Mouse (Mus musculus) liver, embryonic 14.5 days (tissue): ENCODE measurements around the gene Mbd4. TPM values are rescaled to one million over a fixed set of nuclear protein-coding genes. Genes with fewer than 3 reads are reported as not detected.

Source experiments
- ATAC-seq: fragments of 200-750 bp; cut with Nextera tagmentation; 2 replicates; pipeline ENCODE4 v1.8.0; 2017; ENCODE audit warnings: moderate number of reproducible peaks, mild to moderate bottlenecking, moderate library complexity; ENCODE audit not compliant: insufficient read depth
- DNase-seq, 3 experiments: peaks; one replicate each; pipeline ENCODE4 v3.0.0-alpha.2; 2012 to 2013; ENCODE audit warnings: low read depth in 3 of 3, low spot score in 3 of 3
- H3K27ac ChIP-seq: fragments of 300-500 bp; sonication (generic); 2 replicates; pipeline ENCODE4 v1.5.1; 2014; ENCODE audit warnings: moderate library complexity, mild to moderate bottlenecking, control low read depth, inconsistent platforms
- H3K27me3 ChIP-seq: fragments of 300-500 bp; sonication (generic); 2 replicates; pipeline ENCODE4 v1.6.1; 2014; ENCODE audit warnings: mild to moderate bottlenecking, low read length, moderate library complexity; ENCODE audit not compliant: control insufficient read depth, insufficient read depth
- H3K36me3 ChIP-seq: fragments of 300-500 bp; sonication (generic); replicated peaks from 2 replicates; pipeline ENCODE4 v1.6.1; 2014; ENCODE audit warnings: low read depth; ENCODE audit not compliant: control insufficient read depth, insufficient read depth
- H3K4me1 ChIP-seq, 2 experiments: fragments of 200-500 bp in 1 of 2; fragments of 300-500 bp in 1 of 2; sonication (generic) in 1 of 2; replicated peaks; 2 replicates each; pipeline ENCODE4 v1.6.1; 2012 to 2014; ENCODE audit warnings: antibody characterized with exemption in 1 of 2, inconsistent platforms in 1 of 2, low read length in 1 of 2; ENCODE audit not compliant: control insufficient read depth in 2 of 2, insufficient read depth in 2 of 2
- H3K4me2 ChIP-seq: fragments of 300-500 bp; sonication (generic); 2 replicates; pipeline ENCODE4 v1.6.1; 2014; ENCODE audit warnings: low read depth, mild to moderate bottlenecking, control low read depth, moderate library complexity
- H3K4me3 ChIP-seq, 2 experiments: fragments of 200-500 bp in 1 of 2; fragments of 300-500 bp in 1 of 2; sonication (generic) in 1 of 2; 2 replicates each; pipeline ENCODE4 v1.5.1; 2012 to 2014; ENCODE audit warnings: low read depth in 2 of 2, low read length in 2 of 2, mild to moderate bottlenecking in 2 of 2, control low read depth in 1 of 2, inconsistent platforms in 1 of 2, moderate library complexity in 1 of 2; ENCODE audit not compliant: insufficient read depth in 1 of 2
- H3K9ac ChIP-seq: fragments of 300-500 bp; sonication (generic); replicated peaks from 2 replicates; pipeline ENCODE4 v1.6.1; 2014; ENCODE audit warnings: mild to moderate bottlenecking, control low read depth, moderate library complexity
- H3K9me3 ChIP-seq: fragments of 300-500 bp; sonication (generic); 2 replicates; pipeline ENCODE4 v1.6.1; 2016; ENCODE audit warnings: low read length, mixed read lengths; ENCODE audit not compliant: control insufficient read depth
- CTCF ChIP-seq: IDR thresholded peaks from 2 replicates; pipeline ENCODE4 v1.5.1; 2016; ENCODE audit warnings: antibody characterized with exemption, low read depth, control low read depth
- EP300 ChIP-seq: IDR thresholded peaks from 2 replicates; pipeline ENCODE4 v1.6.1; 2016; ENCODE audit warnings: antibody characterized with exemption, low read depth
- WGBS: fragments of 180-500 bp; shearing (Covaris S2); extraction: QIAGEN DNeasy Blood & Tissue Kit; methylation state at CpG from one replicate; pipeline ENCODE4 v1.1.7; 2014; ENCODE audit not compliant: insufficient replicate concordance; 5-methylcytosine and 5-hydroxymethylcytosine counted together
- polyA plus RNA-seq, 2 experiments: library from polyadenylated mRNA; depleted of rRNA in 1 of 2; stranded (reverse) in 1 of 2; unstranded in 1 of 2; fragments of >200 nt; fragmentation: Nextera tagmentation in 1 of 2; extraction: Ambion mirVana in 1 of 2; gene quantifications; 2 replicates each; pipeline versions ENCODE4 v1.2.1 to v1.2.3; 2012 to 2014

Gene Mbd4
- polyA plus RNA-seq, 2 experiments, result 5.8 to 6.4 TPM

DNA sequence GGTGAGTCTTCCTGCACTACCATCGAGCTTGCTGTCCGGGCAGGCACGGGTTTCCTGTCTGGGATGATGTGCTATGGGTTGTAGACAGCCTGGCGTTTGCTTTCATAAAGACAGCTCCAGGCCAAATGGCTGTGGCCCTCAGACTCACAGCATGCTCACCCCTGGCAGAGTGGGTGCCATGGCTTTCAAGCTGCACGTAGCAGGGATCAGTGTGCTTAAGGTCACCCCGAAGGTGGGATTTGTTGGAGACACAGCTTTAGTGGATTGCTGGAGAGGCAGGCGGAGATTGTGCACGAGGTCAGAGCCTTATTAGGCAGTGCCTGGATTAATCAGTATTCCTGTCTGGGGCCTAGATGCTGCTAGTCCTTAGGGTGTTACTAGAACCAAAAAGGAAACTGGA lies 37.4 kb upstream of the Mbd4 start:
- WGBS, result 64% methylated on average over 8 of the region's 8 CpGs
- Histone ChIP-seq H3K9ac (no peak overlapping the region), H3K27ac (no peak overlapping the region), H3K36me3 (no peaks in the 10 kb centered on the region), H3K9me3 (no peaks in the 10 kb centered on the region), H3K4me1 (0 out of 4 replicates have a peak, but pooled peaks cover 0 to 2% of the 10 kb centered on the region in 2 experiments), H3K4me3 (no peak overlapping the region), H3K27me3 (no peaks in the 10 kb centered on the region), H3K4me2 (no peak overlapping the region)
- TF ChIP-seq CTCF (no peak), EP300 (no peak)
- DNase-seq (no peak), ATAC-seq (no peak)

DNA sequence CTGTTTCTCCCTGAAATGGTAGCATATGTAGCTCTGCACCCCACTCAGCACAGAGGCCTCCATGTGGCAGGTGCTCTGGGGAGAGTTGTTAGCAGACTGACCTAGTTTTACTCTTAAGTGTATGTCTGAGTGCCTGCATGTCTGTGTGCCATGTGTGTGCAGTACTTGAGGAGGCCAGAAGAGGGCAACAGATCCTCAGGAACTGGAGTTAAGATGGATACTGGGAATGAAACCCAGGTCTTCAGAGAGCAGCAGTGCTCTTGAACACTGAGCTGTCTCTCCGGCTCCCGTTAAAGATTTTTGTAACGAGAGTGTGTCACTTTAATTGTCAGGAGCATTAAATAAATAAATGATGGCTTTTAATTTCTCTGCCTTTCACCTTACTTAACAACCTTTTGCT lies 35.1 kb upstream of the Mbd4 start:
- WGBS, result 71% methylated on average over 3 of the region's 3 CpGs
- H3K27me3 ChIP-seq, result no peaks in the 10 kb centered on the region
- TF ChIP-seq CTCF (peak; percentile 63), EP300 (no peak)
- no peak for DNase-seq
- 0 out of 4 replicates have a peak, but pooled peaks cover 0 to 2% of the 10 kb centered on the region in 2 experiments for H3K4me1 ChIP-seq
- H3K9ac ChIP-seq, result no peak overlapping the region
- no peaks in the 10 kb centered on the region for H3K9me3 ChIP-seq
- H3K4me3 ChIP-seq, result no peak overlapping the region
- no peaks in the 10 kb centered on the region for H3K36me3 ChIP-seq
- no peak overlapping the region for H3K4me2 ChIP-seq
- no peak for ATAC-seq
- H3K27ac ChIP-seq, result no peak overlapping the region

GRCm38 (mm10) chr6:115886894-115887293 lies 33.7 kb upstream of the Mbd4 start:
- H3K4me1 ChIP-seq, result 0 out of 4 replicates have a peak, but pooled peaks cover 0 to 2% of the 10 kb centered on the region in 2 experiments
- WGBS, result 24% methylated on average over 4 of the region's 4 CpGs
- DNase-seq, result no peak

GRCm38 (mm10) chr6:115884018-115884417 lies 30.8 kb upstream of the Mbd4 start:
- TF ChIP-seq EP300 (no peak), CTCF (no peak)
- Histone ChIP-seq H3K4me3 (no peak overlapping the region), H3K27me3 (no peaks in the 10 kb centered on the region), H3K4me2 (no peak overlapping the region), H3K36me3 (no peaks in the 10 kb centered on the region), H3K9me3 (no peaks in the 10 kb centered on the region), H3K4me1 (0 out of 4 replicates have a peak, but pooled peaks cover 0 to 2% of the 10 kb centered on the region in 2 experiments), H3K9ac (no peak overlapping the region), H3K27ac (no peak overlapping the region)
- DNase-seq (no peak), ATAC-seq (no peak)

More at GRCm38 (mm10) chr6:115886894-115887293, 33.7 kb upstream of the Mbd4 start:
- Histone ChIP-seq H3K4me3 (no peak overlapping the region), H3K9me3 (no peaks in the 10 kb centered on the region), H3K9ac (no peak overlapping the region), H3K4me2 (no peak overlapping the region), H3K27ac (no peak overlapping the region), H3K27me3 (no peaks in the 10 kb centered on the region), H3K36me3 (no peaks in the 10 kb centered on the region)
- no peak for ATAC-seq
- TF ChIP-seq EP300 (no peak), CTCF (no peak)

GRCm38 (mm10) chr6:115880751-115881150 lies 27.6 kb upstream of the Mbd4 start:
- ATAC-seq (no peak), DNase-seq (no peak)
- Histone ChIP-seq H3K27me3 (no peaks in the 10 kb centered on the region), H3K36me3 (no peaks in the 10 kb centered on the region), H3K9ac (no peak overlapping the region), H3K4me1 (no peaks in the 10 kb centered on the region), H3K9me3 (no peaks in the 10 kb centered on the region), H3K27ac (no peak overlapping the region), H3K4me2 (no peak overlapping the region), H3K4me3 (no peak overlapping the region)
- 45% methylated on average over 8 of the region's 8 CpGs for WGBS
- TF ChIP-seq EP300 (no peak), CTCF (no peak)
